Mouse (Mus musculus): ENCODE measurements at regions not wholly inside any gene's neighbourhood (a gene's known extent, or its start where the extent isn't known, plus 50 kb on each side); places are given as distances from the start of the nearest gene placed in this dataset.

- Histone ChIP-seq H3K9ac (replicated peaks) (no peak overlapping the region), H3K27me3 (no peaks in the 10 kb centered on the region), H3K4me1 (no peaks in the 10 kb centered on the region), H3K9me3 (no peaks in the 10 kb centered on the region), H3K27ac (replicated peaks) (no peak overlapping the region), H3K4me2 (replicated peaks) (no peak overlapping the region), H3K36me3 (no peaks in the 10 kb centered on the region), H3K4me3 (no peak overlapping the region)
- ATAC-seq (replicated peaks) = no peak
- 59% methylated on average over 1 of the region's 1 CpGs for WGBS
These were observed 321.4 kb upstream of the Pcdh7 start for GRCm38 (mm10) chr5:57396376-57396775.

- WGBS = 28% methylated on average over 2 of the region's 2 CpGs
- H3K9me3 ChIP-seq = no peaks in the 10 kb centered on the region
- H3K27ac ChIP-seq (replicated peaks) = no peak overlapping the region
- no peak overlapping the region for H3K4me2 ChIP-seq (replicated peaks)
- H3K9ac ChIP-seq (replicated peaks) = no peak overlapping the region
- H3K4me1 ChIP-seq = no peaks in the 10 kb centered on the region
- H3K4me3 ChIP-seq = no peak overlapping the region
- H3K27me3 ChIP-seq = no peaks in the 10 kb centered on the region
- no peaks in the 10 kb centered on the region for H3K36me3 ChIP-seq
- ATAC-seq (replicated peaks) = peak; percentile 63; the same call in 1 of the 2 replicates
These were observed 299.6 kb upstream of the Pcdh7 start for GRCm38 (mm10) chr5:57418216-57418615.

- no peaks in the 10 kb centered on the region for H3K9me3 ChIP-seq
- no peak overlapping the region for H3K4me3 ChIP-seq
- no peaks in the 10 kb centered on the region for H3K36me3 ChIP-seq
- ATAC-seq (replicated peaks) = no peak
- no peak overlapping the region for H3K27ac ChIP-seq (replicated peaks)
- no peaks in the 10 kb centered on the region for H3K27me3 ChIP-seq
- H3K9ac ChIP-seq (replicated peaks) = no peak overlapping the region
- 87% methylated on average over 3 of the region's 3 CpGs for WGBS
- no peaks in the 10 kb centered on the region for H3K4me1 ChIP-seq
- H3K4me2 ChIP-seq (replicated peaks) = no peak overlapping the region
These were observed 266.7 kb upstream of the Pcdh7 start for GRCm38 (mm10) chr5:57451050-57451449.

DNA sequence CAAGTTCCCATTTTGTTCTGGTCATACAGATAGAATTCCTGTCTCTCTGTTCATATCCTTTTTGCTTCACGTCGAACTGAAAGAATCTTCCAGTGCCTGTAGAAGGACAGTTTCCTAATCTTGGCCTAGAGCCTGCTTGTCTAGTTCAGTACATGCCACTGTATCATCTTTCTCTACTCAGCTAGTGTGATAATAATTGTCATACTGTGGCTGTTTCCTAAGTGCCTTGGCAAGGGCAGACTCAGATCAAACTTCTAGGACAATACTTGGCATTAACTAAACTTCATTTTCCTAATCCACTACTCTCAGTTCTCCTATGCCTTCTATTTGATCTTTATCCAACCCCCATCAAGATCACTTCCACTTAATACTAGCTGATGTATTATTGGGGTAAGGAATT is 266.3 kb upstream of the Pcdh7 start:
- Histone ChIP-seq H3K27ac (replicated peaks) (no peak overlapping the region), H3K27me3 (no peaks in the 10 kb centered on the region), H3K9ac (replicated peaks) (no peak overlapping the region), H3K4me1 (no peaks in the 10 kb centered on the region), H3K9me3 (no peaks in the 10 kb centered on the region), H3K4me3 (no peak overlapping the region), H3K4me2 (replicated peaks) (no peak overlapping the region), H3K36me3 (no peaks in the 10 kb centered on the region)
- ATAC-seq (replicated peaks) = no peak
- WGBS = 90% methylated on average over 2 of the region's 2 CpGs

DNA sequence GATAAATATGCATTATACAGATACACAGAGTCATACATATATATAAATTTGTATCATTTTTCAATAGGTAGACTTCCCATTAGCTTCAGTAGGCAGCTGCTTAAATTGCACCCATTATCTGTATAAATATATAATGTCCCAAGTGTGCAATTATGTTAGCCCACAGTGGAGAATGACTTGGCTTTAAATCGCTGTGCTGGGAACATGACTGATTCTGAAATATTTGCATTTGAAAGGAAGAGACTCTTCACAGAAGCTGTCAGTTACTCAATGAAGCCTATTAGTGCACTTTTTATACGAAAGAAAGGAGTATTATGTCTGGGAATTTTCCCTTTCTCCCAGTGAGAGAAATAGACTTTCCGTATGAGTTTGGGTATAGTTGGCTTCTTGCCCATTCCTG is 242.8 kb upstream of the Pcdh7 start:
- Histone ChIP-seq H3K9me3 (no peaks in the 10 kb centered on the region), H3K4me1 (peaks cover 6% of the 10 kb centered on the region; the same call in 1 of the 2 replicates), H3K27me3 (no peaks in the 10 kb centered on the region), H3K4me2 (replicated peaks) (no peak overlapping the region), H3K4me3 (no peak overlapping the region), H3K9ac (replicated peaks) (no peak overlapping the region), H3K27ac (replicated peaks) (no peak overlapping the region), H3K36me3 (no peaks in the 10 kb centered on the region)
- ATAC-seq (replicated peaks) = peak; percentile 93
- 2% methylated on average over 3 of the region's 3 CpGs for WGBS

DNA sequence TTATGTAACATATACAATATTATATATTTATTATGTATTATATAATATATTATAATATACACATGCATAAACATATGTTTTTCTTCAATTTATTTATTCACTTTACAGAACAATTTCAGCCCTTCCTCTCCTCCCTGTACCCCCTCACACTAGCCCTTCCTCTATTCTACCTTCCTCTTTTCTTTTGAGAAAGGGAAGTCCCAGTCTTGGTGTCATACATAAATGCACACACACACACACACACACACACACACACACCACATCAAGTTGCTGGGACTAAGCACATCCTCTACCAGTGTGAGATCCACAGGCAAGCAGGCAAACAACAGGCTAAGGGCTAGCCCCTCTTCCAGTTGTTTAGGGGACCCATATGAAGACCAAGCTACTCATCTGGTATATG is 239.9 kb upstream of the Pcdh7 start:
- no peak overlapping the region for H3K27ac ChIP-seq (replicated peaks)
- no peak overlapping the region for H3K4me2 ChIP-seq (replicated peaks)
- H3K4me1 ChIP-seq = peaks cover 6% of the 10 kb centered on the region; the same call in 1 of the 2 replicates
- H3K9ac ChIP-seq (replicated peaks) = no peak overlapping the region
- H3K9me3 ChIP-seq = no peaks in the 10 kb centered on the region
- H3K4me3 ChIP-seq = no peak overlapping the region
- no peaks in the 10 kb centered on the region for H3K36me3 ChIP-seq
- H3K27me3 ChIP-seq = no peaks in the 10 kb centered on the region
- ATAC-seq (replicated peaks) = no peak
